9 mouse cellular contexts compared by ENCODE assay signal in the genomic region with DNA sequence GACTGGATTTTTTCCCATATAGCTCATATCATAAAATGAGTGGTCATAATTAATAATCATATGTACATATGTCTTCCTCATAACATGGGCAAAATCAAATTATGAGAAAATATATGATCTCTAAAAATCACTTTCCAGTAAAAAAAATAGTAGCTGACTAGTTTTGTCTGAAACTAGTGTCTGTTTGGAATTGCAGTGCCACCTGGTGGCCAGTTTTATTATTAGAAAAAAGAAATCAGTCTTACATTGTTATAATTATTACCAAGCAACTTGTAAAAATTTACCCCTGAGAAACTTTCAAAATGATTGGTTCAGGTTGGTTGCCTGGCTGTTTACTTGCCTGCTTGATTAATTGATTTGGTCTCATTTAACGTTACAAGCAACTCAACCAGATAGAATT. TPM values are rescaled to one million over a fixed set of nuclear protein-coding genes. Genes with fewer than 3 reads are reported as not detected.
A peak's percentile ranks its signal among the peaks of the same experiment; 100 is the strongest.
DNase-seq lines count a peak whose midpoint lies in the region; ATAC-seq and TF ChIP-seq lines count a peak whose summit lies in the region.
"Had no signal": no experiment of that assay in that cellular context is flagged by ENCODE, and none has a peak within 500 bp of the region (broad histone marks: within the 10 kb centered on the region; RNA-seq: fewer than 3 reads in every experiment).

No protein-coding gene starts in this region.

- WGBS in heart, postnatal 0 days, result 72% methylated on average over 1 of the region's 1 CpGs
- 88% methylated on average over 1 of the region's 1 CpGs for WGBS in heart, embryonic 10.5 days
- WGBS in spleen, adult 2 months, result 85% methylated on average over 1 of the region's 1 CpGs
- WGBS in forebrain, embryonic 10.5 days, result 97% methylated on average over 1 of the region's 1 CpGs

- no peak overlapping the region for H3K4me2 ChIP-seq in heart, postnatal 0 days (ENCODE audit: low read depth, low read length)
- H3K4me2 ChIP-seq: limb, embryonic 13.5 days had no signal

- H3K4me3 ChIP-seq in heart, postnatal 0 days (ENCODE audit: low read depth, low read length), result no peak overlapping the region
- no peak overlapping the region for H3K4me3 ChIP-seq in heart, embryonic 10.5 days
- no peak overlapping the region for H3K4me3 ChIP-seq in spleen, adult 2 months (ENCODE audit: extremely low read depth, insufficient read depth, insufficient read length)
- H3K4me3 ChIP-seq in forebrain, embryonic 10.5 days, result no peak overlapping the region
- H3K4me3 ChIP-seq: limb, embryonic 13.5 days had no signal

- no peaks in the 10 kb centered on the region for H3K9me3 ChIP-seq in heart, postnatal 0 days (replicated peaks; ENCODE audit: control insufficient read depth, low read length)
- no peaks in the 10 kb centered on the region for H3K9me3 ChIP-seq in heart, embryonic 10.5 days
- no peaks in the 10 kb centered on the region for H3K9me3 ChIP-seq in forebrain, embryonic 10.5 days
- H3K9me3 ChIP-seq: limb, embryonic 13.5 days had no signal

- ATAC-seq in heart, postnatal 0 days (ENCODE audit: insufficient read depth, low read depth), result no peak
- ATAC-seq in inflammation-experienced regulatory T-cells, adult 6 months, result peak; percentile 64

- TF ChIP-seq CTCF in heart, postnatal 0 days (IDR thresholded peaks at IDR 0.05; ENCODE audit: low read depth), result peak; percentile 49
- TF ChIP-seq CTCF in spleen, adult 2 months (IDR thresholded peaks at IDR 0.05; ENCODE audit: extremely low read depth, insufficient read depth, insufficient read length, insufficient replicate concordance), result no peak

- peak; percentile 38 for DNase-seq in heart, postnatal 0 days (ENCODE audit: low spot score)
- no peak for DNase-seq in heart, embryonic 10.5 days (ENCODE audit: low spot score)
- peak; percentile 5 to 30 for DNase-seq in spleen, adult 2 months (ENCODE audit: low read depth in 1 of 2, low spot score in 2 of 2)
- DNase-seq in spleen, adult 12 weeks (ENCODE audit: low spot score), result no peak
- DNase-seq in adrenal gland, postnatal 25 days, result peak; percentile 9
- DNase-seq in retina, postnatal 7 days (ENCODE audit: low read depth, low spot score), result peak; percentile 31
- no peak for DNase-seq in forebrain, embryonic 10.5 days (ENCODE audit: extremely low spot score, low spot score)

- no peaks in the 10 kb centered on the region for H3K27me3 ChIP-seq in heart, postnatal 0 days (ENCODE audit: control insufficient read depth, insufficient read depth, low read length)
- H3K27me3 ChIP-seq in heart, embryonic 10.5 days (ENCODE audit: insufficient read depth, poor library complexity, severe bottlenecking), result no peaks in the 10 kb centered on the region
- H3K27me3 ChIP-seq in spleen, adult 2 months (ENCODE audit: control insufficient read depth, insufficient read depth, low read length), result no peaks in the 10 kb centered on the region
- H3K27me3 ChIP-seq in forebrain, embryonic 10.5 days (ENCODE audit: poor library complexity, severe bottlenecking), result no peaks in the 10 kb centered on the region
- H3K27me3 ChIP-seq: limb, embryonic 13.5 days had no signal

- no peak for TF ChIP-seq POLR2A in spleen, adult 2 months (IDR thresholded peaks at IDR 0.05; ENCODE audit: low read depth, low read length)

- TF ChIP-seq EP300 in heart, postnatal 0 days (IDR thresholded peaks at IDR 0.05; ENCODE audit: low read depth), result no peak

- no peak overlapping the region for H3K9ac ChIP-seq in heart, postnatal 0 days (replicated peaks; ENCODE audit: low read depth, low read length)
- H3K9ac ChIP-seq: limb, embryonic 13.5 days had no signal

- no peaks in the 10 kb centered on the region for H3K4me1 ChIP-seq in heart, postnatal 0 days (ENCODE audit: control insufficient read depth, insufficient read depth)
- H3K4me1 ChIP-seq in heart, embryonic 10.5 days, result no peaks in the 10 kb centered on the region
- H3K4me1 ChIP-seq in spleen, adult 2 months (ENCODE audit: control insufficient read depth, insufficient read depth, insufficient read length), result no peaks in the 10 kb centered on the region
- no peaks in the 10 kb centered on the region for H3K4me1 ChIP-seq in forebrain, embryonic 10.5 days
- H3K4me1 ChIP-seq: limb, embryonic 13.5 days had no signal

- peaks cover 47% of the 10 kb centered on the region for H3K36me3 ChIP-seq in heart, postnatal 0 days (replicated peaks; ENCODE audit: control insufficient read depth, insufficient read depth, low read length)
- peaks cover 60% of the 10 kb centered on the region for H3K36me3 ChIP-seq in heart, embryonic 10.5 days
- H3K36me3 ChIP-seq in spleen, adult 2 months (ENCODE audit: control insufficient read depth, insufficient read depth, low read length), result peaks cover 11% of the 10 kb centered on the region
- peaks cover 84% of the 10 kb centered on the region for H3K36me3 ChIP-seq in forebrain, embryonic 10.5 days (replicated peaks)

- no peak overlapping the region for H3K27ac ChIP-seq in heart, postnatal 0 days (ENCODE audit: low read depth)
- H3K27ac ChIP-seq in heart, embryonic 10.5 days, result no peak overlapping the region
- H3K27ac ChIP-seq in spleen, adult 2 months (ENCODE audit: insufficient read depth, low read length), result no peak overlapping the region
- H3K27ac ChIP-seq in forebrain, embryonic 10.5 days, result no peak overlapping the region
- H3K27ac ChIP-seq: limb, embryonic 13.5 days had no signal

RNA-seq across cellular contexts. Expression of a gene that starts 30.8 kb away (rescaled TPM):
- total RNA-seq in heart, postnatal 0 days (2014; rRNA removed; ENCODE audit: low replicate concordance), result 0.89 and 2.6 TPM in 2 replicates
- polyA plus RNA-seq in heart, postnatal 0 days (2015; fragmentation: Nextera tagmentation; extraction: Ambion mirVana), result 0.40 and 0.58 TPM in 2 replicates
- 0.79 and 1.1 TPM in 2 replicates for polyA plus RNA-seq in heart, embryonic 10.5 days (2016; fragmentation: Nextera tagmentation; extraction: Ambion mirVana)
- 0.12 and 0.15 TPM in 2 replicates for polyA plus RNA-seq in spleen, adult 2 months (2012; rRNA removed)
- 2.0 and 2.2 TPM in 2 replicates for total RNA-seq in adrenal gland, postnatal 25 days (2021)
- polyA plus RNA-seq in inflammation-experienced regulatory T-cells, adult 6 months (2017; shearing (Covaris generic)), result 1 to 10 TPM; 1.0 to 2.2 (median 1.4) TPM
- 1.3 and 1.5 TPM in 2 replicates for polyA plus RNA-seq in forebrain, embryonic 10.5 days (2016; fragmentation: Nextera tagmentation; extraction: Ambion mirVana)

RNA-seq across cellular contexts. Expression of a gene that starts 42.3 kb away (rescaled TPM):
- 27.7 and 35.3 TPM in 2 replicates for total RNA-seq in heart, postnatal 0 days (2014; rRNA removed; ENCODE audit: low replicate concordance)
- 18.9 and 21.5 TPM in 2 replicates for polyA plus RNA-seq in heart, postnatal 0 days (2015; fragmentation: Nextera tagmentation; extraction: Ambion mirVana)
- 33.3 and 35.3 TPM in 2 replicates for polyA plus RNA-seq in heart, embryonic 10.5 days (2016; fragmentation: Nextera tagmentation; extraction: Ambion mirVana)
- polyA plus RNA-seq in spleen, adult 2 months (2012; rRNA removed), result 3.8 and 5.1 TPM in 2 replicates
- 53.4 and 62.1 TPM in 2 replicates for total RNA-seq in adrenal gland, postnatal 25 days (2021)
- 10 to 100 TPM; 28.6 to 55.3 (median 34.8) TPM for polyA plus RNA-seq in inflammation-experienced regulatory T-cells, adult 6 months (2017; shearing (Covaris generic))
- polyA plus RNA-seq in forebrain, embryonic 10.5 days (2016; fragmentation: Nextera tagmentation; extraction: Ambion mirVana), result 41.1 and 42.1 TPM in 2 replicates

RNA-seq across cellular contexts. Expression of a gene that starts 42.4 kb away (rescaled TPM):
- total RNA-seq in heart, postnatal 0 days (2014; rRNA removed; ENCODE audit: low replicate concordance), result 7.4 and 9.4 TPM in 2 replicates
- polyA plus RNA-seq in heart, postnatal 0 days (2015; fragmentation: Nextera tagmentation; extraction: Ambion mirVana), result 2.1 and 2.3 TPM in 2 replicates
- 2.9 and 3.4 TPM in 2 replicates for polyA plus RNA-seq in heart, embryonic 10.5 days (2016; fragmentation: Nextera tagmentation; extraction: Ambion mirVana)
- 1.4 and 1.5 TPM in 2 replicates for polyA plus RNA-seq in spleen, adult 2 months (2012; rRNA removed)
- 14.1 and 15.8 TPM in 2 replicates for total RNA-seq in adrenal gland, postnatal 25 days (2021)
- polyA plus RNA-seq in inflammation-experienced regulatory T-cells, adult 6 months (2017; shearing (Covaris generic)), result 1 to 10 TPM; 4.0 to 6.6 (median 6.1) TPM
- 6.0 and 6.7 TPM in 2 replicates for polyA plus RNA-seq in forebrain, embryonic 10.5 days (2016; fragmentation: Nextera tagmentation; extraction: Ambion mirVana)

RNA-seq across cellular contexts. Expression of a gene that starts 42.4 kb away (rescaled TPM):
- total RNA-seq in heart, postnatal 0 days (2014; rRNA removed; ENCODE audit: low replicate concordance), result 9.4 and 13.9 TPM in 2 replicates
- polyA plus RNA-seq in heart, postnatal 0 days (2015; fragmentation: Nextera tagmentation; extraction: Ambion mirVana), result 1.9 and 2.0 TPM in 2 replicates
- 7.2 and 7.5 TPM in 2 replicates for polyA plus RNA-seq in heart, embryonic 10.5 days (2016; fragmentation: Nextera tagmentation; extraction: Ambion mirVana)
- 1.3 and 1.9 TPM in 2 replicates for polyA plus RNA-seq in spleen, adult 2 months (2012; rRNA removed)
- total RNA-seq in adrenal gland, postnatal 25 days (2021), result 11.4 and 14.5 TPM in 2 replicates
- polyA plus RNA-seq in inflammation-experienced regulatory T-cells, adult 6 months (2017; shearing (Covaris generic)), result 1 to 10 TPM; 2.8 to 4.8 (median 4.5) TPM
- 9.8 and 11.0 TPM in 2 replicates for polyA plus RNA-seq in forebrain, embryonic 10.5 days (2016; fragmentation: Nextera tagmentation; extraction: Ambion mirVana)

Comparison
In these comparisons a context has a peak if more than half of its experiments do, and no peak if none do; other contexts are left out.
1. DNase-seq: peak in heart, postnatal 0 days (single experiment), spleen, adult 2 months (2 of 2), adrenal gland, postnatal 25 days (single experiment) and retina, postnatal 7 days (single experiment); none in heart, embryonic 10.5 days (single experiment), spleen, adult 12 weeks (single experiment) and forebrain, embryonic 10.5 days (single experiment).